Mouse (Mus musculus): ENCODE measurements at regions not wholly inside any gene's neighbourhood (a gene's known extent, or its start where the extent isn't known, plus 50 kb on each side); places are given as distances from the start of the nearest gene placed in this dataset.

GRCm38 (mm10) chrX:167031543-167031942, 177.6 kb downstream of the Tmsb4x start:
- no peak overlapping the region for H3K27ac ChIP-seq (ENCODE audit: low read length)
- H3K4me1 ChIP-seq (ENCODE audit: insufficient read depth, low read depth, low read length) = no peaks in the 10 kb centered on the region
- 63% methylated on average over 2 of the region's 2 CpGs for WGBS
- no peaks in the 10 kb centered on the region for H3K36me3 ChIP-seq (ENCODE audit: insufficient read depth, low read length)
- no peak overlapping the region for H3K9ac ChIP-seq (replicated peaks; ENCODE audit: low read depth)
- no peaks in the 10 kb centered on the region for H3K9me3 ChIP-seq (ENCODE audit: low read length)
- H3K4me2 ChIP-seq (replicated peaks; ENCODE audit: low read depth, low read length) = no peak overlapping the region
- H3K4me3 ChIP-seq (ENCODE audit: low read depth, low read length) = no peak overlapping the region
- no peaks in the 10 kb centered on the region for H3K27me3 ChIP-seq (replicated peaks; ENCODE audit: insufficient read depth, low read length)
- DNase-seq (ENCODE audit: low spot score) (no peak), ATAC-seq (no peak)
- no peak for TF ChIP-seq CTCF (IDR thresholded peaks at IDR 0.05)
- TF ChIP-seq EP300 (IDR thresholded peaks at IDR 0.05) = no peak

GRCm38 (mm10) chrX:167015602-167016001, 193.5 kb downstream of the Tmsb4x start:
- Histone ChIP-seq H3K4me1 (ENCODE audit: insufficient read depth, low read depth, low read length) (no peaks in the 10 kb centered on the region), H3K4me2 (replicated peaks; ENCODE audit: low read depth, low read length) (no peak overlapping the region), H3K4me3 (ENCODE audit: low read depth, low read length) (no peak overlapping the region), H3K27me3 (replicated peaks; ENCODE audit: insufficient read depth, low read length) (no peaks in the 10 kb centered on the region), H3K9me3 (ENCODE audit: low read length) (no peaks in the 10 kb centered on the region), H3K9ac (replicated peaks; ENCODE audit: low read depth) (no peak overlapping the region), H3K27ac (ENCODE audit: low read length) (no peak overlapping the region), H3K36me3 (ENCODE audit: insufficient read depth, low read length) (no peaks in the 10 kb centered on the region)
- ATAC-seq = no peak
- TF ChIP-seq CTCF (IDR thresholded peaks at IDR 0.05) (0 out of 2 replicates have a peak, but pooled peaks have one; percentile 2), EP300 (IDR thresholded peaks at IDR 0.05) (no peak)
- no peak for DNase-seq (ENCODE audit: low spot score)
- WGBS = 51% methylated on average over 2 of the region's 2 CpGs

- no peaks in the 10 kb centered on the region for H3K27me3 ChIP-seq (replicated peaks; ENCODE audit: insufficient read depth, low read length)
- H3K36me3 ChIP-seq (ENCODE audit: insufficient read depth, low read length) = no peaks in the 10 kb centered on the region
- no peak overlapping the region for H3K27ac ChIP-seq (ENCODE audit: low read length)
- TF ChIP-seq CTCF (IDR thresholded peaks at IDR 0.05) (no peak), EP300 (IDR thresholded peaks at IDR 0.05) (peak; percentile 76)
- H3K4me2 ChIP-seq (replicated peaks; ENCODE audit: low read depth, low read length) = no peak overlapping the region
- no peak overlapping the region for H3K4me3 ChIP-seq (ENCODE audit: low read depth, low read length)
- no peaks in the 10 kb centered on the region for H3K9me3 ChIP-seq (ENCODE audit: low read length)
- DNase-seq (ENCODE audit: low spot score) = peak; percentile 81
- no peak overlapping the region for H3K9ac ChIP-seq (replicated peaks; ENCODE audit: low read depth)
- WGBS = 40% methylated on average over 2 of the region's 2 CpGs
- no peaks in the 10 kb centered on the region for H3K4me1 ChIP-seq (ENCODE audit: insufficient read depth, low read depth, low read length)
- peak; percentile 42 for ATAC-seq
Observed at GRCm38 (mm10) chrX:167014322-167014721, 194.8 kb downstream of the Tmsb4x start.

- H3K4me3 ChIP-seq (ENCODE audit: low read depth, low read length) = no peak overlapping the region
- 0 out of 2 replicates have a peak overlapping the region, but pooled peaks have one; percentile 6 for H3K27ac ChIP-seq (ENCODE audit: low read length)
- 39% methylated on average over 4 of the region's 4 CpGs for WGBS
- H3K4me2 ChIP-seq (replicated peaks; ENCODE audit: low read depth, low read length) = no peak overlapping the region
- no peaks in the 10 kb centered on the region for H3K4me1 ChIP-seq (ENCODE audit: insufficient read depth, low read depth, low read length)
- no peaks in the 10 kb centered on the region for H3K9me3 ChIP-seq (ENCODE audit: low read length)
- H3K9ac ChIP-seq (replicated peaks; ENCODE audit: low read depth) = no peak overlapping the region
- DNase-seq (ENCODE audit: low spot score) (peak; percentile 65), ATAC-seq (peak; percentile 61)
- no peak for TF ChIP-seq CTCF (IDR thresholded peaks at IDR 0.05)
- TF ChIP-seq EP300 (IDR thresholded peaks at IDR 0.05) = peak; percentile 64; the same call in 1 of the 2 replicates
- H3K36me3 ChIP-seq (ENCODE audit: insufficient read depth, low read length) = no peaks in the 10 kb centered on the region
- H3K27me3 ChIP-seq (replicated peaks; ENCODE audit: insufficient read depth, low read length) = no peaks in the 10 kb centered on the region
Observed at GRCm38 (mm10) chrX:167012891-167013290, 196.2 kb downstream of the Tmsb4x start.

DNA sequence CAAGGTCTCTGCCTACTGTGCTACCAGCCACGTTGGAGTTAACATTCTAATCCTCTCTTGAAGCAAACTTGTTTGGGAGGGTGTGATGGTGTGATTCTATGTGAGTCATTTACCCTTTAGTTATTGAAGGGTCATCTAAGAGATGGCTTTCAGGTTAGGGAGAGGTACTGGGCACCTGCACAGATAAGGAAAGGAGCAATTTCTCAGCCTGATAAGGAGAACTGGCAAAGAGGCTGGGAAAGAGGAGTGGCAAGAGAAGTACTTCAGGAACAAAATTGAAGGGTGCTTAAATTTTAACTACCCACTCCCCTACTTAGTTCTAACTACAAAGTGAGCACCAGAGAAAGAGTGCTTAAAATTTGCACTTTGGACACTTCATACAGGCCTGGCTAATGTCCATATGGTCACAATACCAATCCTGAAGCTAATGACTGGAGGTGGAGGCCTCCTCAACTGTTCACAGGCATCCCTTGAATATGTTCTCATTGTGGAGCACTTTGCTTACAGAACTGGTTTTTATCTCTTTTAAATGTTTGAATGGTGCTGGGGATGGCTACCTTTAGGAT, 197.1 kb downstream of the Tmsb4x start:
- Histone ChIP-seq H3K36me3 (ENCODE audit: insufficient read depth, low read length) (no peaks in the 10 kb centered on the region), H3K27me3 (replicated peaks; ENCODE audit: insufficient read depth, low read length) (no peaks in the 10 kb centered on the region), H3K9me3 (ENCODE audit: low read length) (no peaks in the 10 kb centered on the region), H3K4me2 (replicated peaks; ENCODE audit: low read depth, low read length) (no peak overlapping the region), H3K4me1 (ENCODE audit: insufficient read depth, low read depth, low read length) (no peaks in the 10 kb centered on the region), H3K27ac (ENCODE audit: low read length) (0 out of 2 replicates have a peak overlapping the region, but pooled peaks have one; percentile 6), H3K4me3 (ENCODE audit: low read depth, low read length) (no peak overlapping the region), H3K9ac (replicated peaks; ENCODE audit: low read depth) (no peak overlapping the region)
- TF ChIP-seq EP300 (IDR thresholded peaks at IDR 0.05) = peak; percentile 92
- TF ChIP-seq CTCF (IDR thresholded peaks at IDR 0.05) = no peak
- DNase-seq (ENCODE audit: low spot score) (peak; percentile 78), ATAC-seq (peak; percentile 88)
- WGBS = 47% methylated on average over 1 of the region's 1 CpGs

- no peak overlapping the region for H3K4me2 ChIP-seq (replicated peaks; ENCODE audit: low read depth, low read length)
- DNase-seq (ENCODE audit: low spot score) = no peak
- H3K9me3 ChIP-seq (ENCODE audit: low read length) = no peaks in the 10 kb centered on the region
- WGBS = 75% methylated on average over 4 of the region's 4 CpGs
- H3K9ac ChIP-seq (replicated peaks; ENCODE audit: low read depth) = no peak overlapping the region
- ATAC-seq = no peak
- TF ChIP-seq EP300 (IDR thresholded peaks at IDR 0.05) = no peak
- TF ChIP-seq CTCF (IDR thresholded peaks at IDR 0.05) = no peak
- no peaks in the 10 kb centered on the region for H3K36me3 ChIP-seq (ENCODE audit: insufficient read depth, low read length)
- H3K4me3 ChIP-seq (ENCODE audit: low read depth, low read length) = no peak overlapping the region
- H3K4me1 ChIP-seq (ENCODE audit: insufficient read depth, low read depth, low read length) = no peaks in the 10 kb centered on the region
- H3K27ac ChIP-seq (ENCODE audit: low read length) = no peak overlapping the region
- no peaks in the 10 kb centered on the region for H3K27me3 ChIP-seq (replicated peaks; ENCODE audit: insufficient read depth, low read length)
Observed at GRCm38 (mm10) chrX:166995855-166996254, 213.3 kb downstream of the Tmsb4x start.
